Mouse (Mus musculus): ENCODE measurements around the gene Pde10a.

DNA sequence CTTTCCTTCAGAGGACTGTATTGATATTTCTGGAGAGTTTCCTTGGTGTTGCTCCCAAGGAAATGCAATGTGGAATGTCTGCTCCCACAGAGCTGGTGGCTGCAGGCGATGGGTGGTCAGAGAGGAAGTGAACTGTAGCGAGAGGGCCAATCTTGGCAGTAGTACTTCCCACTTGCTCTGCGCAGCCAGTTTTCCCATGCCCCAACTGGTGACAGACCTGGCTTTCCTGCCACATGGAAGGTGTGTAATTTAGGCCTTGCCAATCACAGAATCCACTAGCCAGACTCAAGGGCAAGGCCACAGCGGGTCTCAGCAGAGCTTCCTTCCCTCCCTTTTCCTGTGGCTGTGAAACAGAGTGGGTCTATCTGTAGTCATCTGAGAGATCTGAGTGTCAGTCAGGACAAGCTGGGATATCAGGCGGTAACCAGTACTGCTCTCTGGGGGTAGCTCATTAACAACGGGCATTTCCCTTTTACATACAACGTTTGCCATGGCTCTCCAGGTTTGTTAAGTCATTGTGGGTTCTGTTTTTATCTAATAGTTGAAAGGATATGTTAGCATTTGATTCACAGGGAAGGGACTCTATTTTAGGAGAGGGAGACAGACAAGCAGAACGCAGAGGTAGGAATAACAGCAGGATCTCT lies 316.8 kb downstream of the Pde10a start:
- TF ChIP-seq EP300 (IDR thresholded peaks at IDR 0.05; ENCODE audit: low read depth), result no peak
- no peak for TF ChIP-seq CTCF (IDR thresholded peaks at IDR 0.05; ENCODE audit: low read depth)

All from heart, postnatal 0 days (tissue).